In genomic region chr8:105618892-105619591, GRCm38 (mm10) we compare ENCODE assay signal across 17 mouse cellular contexts. TPM values are rescaled to one million over a fixed set of nuclear protein-coding genes. Genes with fewer than 3 reads are reported as not detected.
"Had no signal": no experiment of that assay in that cellular context is flagged by ENCODE, and none has a peak within 500 bp of the region (broad histone marks: within the 10 kb centered on the region; RNA-seq: fewer than 3 reads in every experiment).

No protein-coding gene starts in this region.

- H3K9me3 ChIP-seq: midbrain, embryonic 10.5 days; midbrain, embryonic 12.5 days; neural tube, embryonic 12.5 days; stomach, embryonic 15.5 days had no signal

- H3K4me3 ChIP-seq: midbrain, embryonic 10.5 days; midbrain, embryonic 12.5 days; neural tube, embryonic 12.5 days; stomach, embryonic 15.5 days had no signal

- ATAC-seq: midbrain, embryonic 16.5 days had no signal

- DNase-seq: lung, adult 18-20 months; lung, embryonic 14.5 days; lung, postnatal 10 days; lung, postnatal 4 days; midbrain, embryonic 14.5 days; right cerebral cortex, postnatal 14 days; thymus, adult 2 months had no signal

- H3K27ac ChIP-seq: midbrain, embryonic 10.5 days; midbrain, embryonic 12.5 days; neural tube, embryonic 12.5 days; stomach, embryonic 15.5 days; stomach, postnatal 0 days had no signal

- H3K4me2 ChIP-seq: lung, embryonic 14.5 days; midbrain, embryonic 12.5 days; neural tube, embryonic 12.5 days; stomach, embryonic 15.5 days had no signal

- H3K27me3 ChIP-seq: stomach, embryonic 15.5 days had no signal

- H3K9ac ChIP-seq: lung, embryonic 14.5 days; neural tube, embryonic 12.5 days; stomach, embryonic 15.5 days had no signal

RNA-seq across cellular contexts. Expression of gene Agrp, which starts 18.2 kb away (rescaled TPM):
- total RNA-seq: megakaryocyte, adult 5-6 weeks; megakaryocyte-erythroid progenitor cell, adult 5-6 weeks; neutrophil, adult 5-6 weeks had no signal
- polyA plus RNA-seq: testis, adult 2 months had no signal
